Mouse (Mus musculus) limb, embryonic 15.5 days (tissue): ENCODE measurements around the gene Tmprss9. TPM values are rescaled to one million over a fixed set of nuclear protein-coding genes. Genes with fewer than 3 reads are reported as not detected.

ENCODE experiments used
- ATAC-seq: fragments of 200-750 bp; cut with Nextera tagmentation; 2 replicates; pipeline ENCODE4 v1.8.0; 2017; ENCODE audit warnings: low read depth, moderate TSS enrichment; ENCODE audit not compliant: insufficient number of reproducible peaks, low FRiP score, low TSS enrichment
- H3K27ac ChIP-seq: fragments of 300-500 bp; sonication (generic); 2 replicates; pipeline ENCODE4 v1.5.1; 2015; ENCODE audit warnings: moderate library complexity, mild to moderate bottlenecking, inconsistent platforms
- H3K27me3 ChIP-seq: fragments of 300-500 bp; sonication (generic); 2 replicates; pipeline ENCODE4 v1.6.1; 2015; ENCODE audit warnings: inconsistent platforms
- H3K36me3 ChIP-seq: fragments of 300-500 bp; sonication (generic); 2 replicates; pipeline ENCODE4 v1.6.1; 2015; ENCODE audit warnings: inconsistent platforms
- H3K4me1 ChIP-seq: fragments of 300-500 bp; sonication (generic); 2 replicates; pipeline ENCODE4 v1.6.1; 2015; ENCODE audit warnings: inconsistent platforms
- H3K4me2 ChIP-seq: fragments of 300-500 bp; sonication (generic); 2 replicates; pipeline ENCODE4 v1.6.1; 2015; ENCODE audit warnings: mild to moderate bottlenecking, inconsistent platforms
- H3K4me3 ChIP-seq: fragments of 300-500 bp; sonication (generic); 2 replicates; pipeline ENCODE4 v1.5.1; 2015; ENCODE audit warnings: mild to moderate bottlenecking, inconsistent platforms
- H3K9ac ChIP-seq: fragments of 300-500 bp; sonication (generic); 2 replicates; pipeline ENCODE4 v1.6.1; 2015; ENCODE audit warnings: inconsistent platforms
- H3K9me3 ChIP-seq: fragments of 300-500 bp; sonication (generic); 2 replicates; pipeline ENCODE4 v1.6.1; 2016; ENCODE audit warnings: inconsistent platforms
- WGBS: fragments of 180-500 bp; shearing (Covaris S2); methylation state at CpG from one replicate; pipeline ENCODE4 v1.1.7; 2015; 5-methylcytosine and 5-hydroxymethylcytosine counted together
- polyA plus RNA-seq: library from polyadenylated mRNA; unstranded; fragments of >200 nt; fragmentation: Nextera tagmentation; extraction: Ambion mirVana; gene quantifications from 2 replicates; pipeline ENCODE4 v1.2.1, GENCODE M21; 2015

Gene Tmprss9
- polyA plus RNA-seq, 1 experiment from 2014 or later = not detected

DNA sequence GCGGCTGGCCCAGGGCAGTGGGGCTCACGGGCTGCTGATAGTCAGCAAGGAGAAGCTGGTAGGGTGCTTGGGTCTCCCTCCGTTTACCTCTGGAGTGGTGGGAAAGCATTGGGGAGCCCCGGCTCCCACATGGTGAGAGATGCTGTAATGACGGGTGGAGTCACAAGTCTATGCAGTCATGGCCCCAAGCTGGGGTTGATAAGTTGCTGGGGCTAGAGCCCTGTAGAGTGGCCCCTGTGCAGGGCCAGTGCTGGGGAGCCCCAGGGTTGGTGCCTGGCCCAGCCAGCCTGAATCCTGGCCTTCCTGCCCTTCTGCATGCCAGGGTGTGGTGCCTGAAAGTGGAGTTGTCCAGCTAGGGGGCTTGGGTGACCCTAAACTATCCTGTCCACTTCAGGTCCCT is 9.3 kb upstream of the Tmprss9 start:
- Histone ChIP-seq H3K9ac (no peak overlapping the region), H3K4me3 (no peak overlapping the region), H3K4me2 (no peak overlapping the region), H3K9me3 (no peaks in the 10 kb centered on the region), H3K36me3 (peaks cover 60% of the 10 kb centered on the region), H3K27me3 (no peaks in the 10 kb centered on the region), H3K4me1 (peaks cover 6% of the 10 kb centered on the region; the same call in 1 of the 2 replicates), H3K27ac (no peak overlapping the region)
- 97% methylated on average over 5 of the region's 5 CpGs for WGBS
- no peak for ATAC-seq

DNA sequence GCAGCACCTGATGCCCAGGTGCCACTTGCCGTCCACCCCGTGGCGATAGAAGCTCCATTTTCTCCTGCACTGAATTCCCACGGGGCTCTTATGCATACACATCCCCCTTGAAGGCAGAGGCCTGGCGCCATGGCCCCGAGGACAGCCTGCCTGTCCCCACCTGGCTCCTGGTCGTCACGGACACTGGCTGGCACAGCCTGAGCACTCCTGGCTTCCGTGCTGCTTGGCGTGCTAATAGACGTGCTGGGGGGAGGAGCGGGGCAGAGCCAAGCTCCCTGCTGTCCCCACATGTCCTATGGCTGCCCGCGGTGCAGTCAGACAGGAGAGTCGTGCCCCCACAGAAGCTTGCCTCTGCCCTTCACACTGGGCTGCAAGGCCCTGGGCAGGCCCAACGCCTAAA is 7.2 kb upstream of the Tmprss9 start:
- Histone ChIP-seq H3K4me1 (no peaks in the 10 kb centered on the region), H3K9ac (no peak overlapping the region), H3K36me3 (peaks cover 75% of the 10 kb centered on the region), H3K4me3 (no peak overlapping the region), H3K27me3 (no peaks in the 10 kb centered on the region), H3K4me2 (no peak overlapping the region), H3K9me3 (no peaks in the 10 kb centered on the region), H3K27ac (no peak overlapping the region)
- WGBS = 88% methylated on average over 16 of the region's 16 CpGs
- ATAC-seq = no peak

DNA sequence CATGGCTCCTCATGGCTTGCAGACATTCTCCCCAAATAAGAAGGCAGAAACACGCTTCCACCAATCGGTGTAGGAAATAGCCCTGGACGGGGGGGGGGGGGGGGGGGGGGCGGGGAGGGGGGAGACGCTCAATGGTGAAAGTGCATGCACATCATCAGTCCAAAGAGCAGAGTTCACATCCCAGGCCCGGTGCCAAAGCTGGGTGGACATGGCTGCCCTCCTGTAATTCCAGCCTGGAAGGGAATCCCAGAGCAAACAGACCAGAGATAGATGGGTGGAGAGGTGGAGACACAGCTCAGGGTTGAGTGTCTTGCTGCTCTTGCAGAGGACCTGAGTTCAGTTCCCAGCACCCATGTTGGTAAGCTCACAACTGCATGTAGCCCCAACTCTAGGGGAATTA is 655 bp upstream of the Tmprss9 start:
- no peak for ATAC-seq
- H3K4me2 ChIP-seq = no peak overlapping the region
- WGBS = 67% methylated on average over 2 of the region's 6 CpGs

DNA sequence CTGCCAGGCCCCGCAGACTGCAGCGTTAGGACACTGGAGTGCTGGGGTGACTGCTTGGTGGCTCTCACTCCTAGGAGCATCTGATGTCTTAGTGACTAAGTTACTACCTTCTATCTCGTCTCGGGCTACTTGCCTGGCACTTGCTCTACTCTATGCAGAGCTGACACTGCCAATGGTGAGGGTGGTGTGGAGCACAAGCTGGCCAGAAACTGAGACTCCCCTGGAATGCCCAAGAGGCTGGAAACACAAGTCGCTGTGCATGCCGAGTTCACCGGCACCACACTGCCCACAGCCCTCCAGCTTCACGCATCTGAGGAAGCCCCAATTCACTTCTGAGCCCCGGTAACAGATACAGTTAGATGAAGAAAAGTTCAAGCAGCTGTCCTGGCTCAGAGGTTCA is 2.4 kb downstream of the Tmprss9 start:
- peaks cover 14% of the 10 kb centered on the region; the same call in 1 of the 2 replicates for H3K27me3 ChIP-seq
- H3K9ac ChIP-seq = no peak overlapping the region
- 72% methylated on average over 9 of the region's 9 CpGs for WGBS
- no peaks in the 10 kb centered on the region for H3K36me3 ChIP-seq
- H3K4me3 ChIP-seq = no peak overlapping the region
- no peaks in the 10 kb centered on the region for H3K9me3 ChIP-seq
- no peaks in the 10 kb centered on the region for H3K4me1 ChIP-seq
- ATAC-seq = no peak
- H3K27ac ChIP-seq = no peak overlapping the region
- H3K4me2 ChIP-seq = no peak overlapping the region

More for the DNA sequence above, 655 bp upstream of the Tmprss9 start:
- Histone ChIP-seq H3K36me3 (peaks cover 28% of the 10 kb centered on the region), H3K9ac (no peak overlapping the region), H3K27me3 (peaks cover 14% of the 10 kb centered on the region; the same call in 1 of the 2 replicates), H3K9me3 (no peaks in the 10 kb centered on the region), H3K4me1 (no peaks in the 10 kb centered on the region), H3K27ac (no peak overlapping the region), H3K4me3 (no peak overlapping the region)

DNA sequence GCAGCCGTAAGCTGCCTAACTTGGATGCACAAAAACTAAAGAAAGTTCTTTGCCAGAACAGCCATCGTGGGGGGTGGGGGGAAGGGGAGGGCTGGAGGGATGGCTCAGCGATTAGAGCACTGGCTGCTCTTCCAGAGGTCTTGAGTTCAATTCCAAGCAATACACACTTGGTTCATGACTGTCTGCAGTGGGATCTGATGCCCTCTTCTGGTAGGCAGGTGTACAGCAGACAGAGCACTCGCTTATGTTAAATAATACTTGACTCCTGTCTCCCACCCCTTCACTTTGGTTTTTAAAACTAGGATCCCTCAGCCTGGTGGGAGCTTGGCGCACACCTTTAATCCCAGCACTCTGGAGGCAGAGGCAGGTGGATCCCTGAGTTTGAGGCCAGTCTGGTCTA is 4.4 kb downstream of the Tmprss9 start:
- Histone ChIP-seq H3K27me3 (peaks cover 14% of the 10 kb centered on the region; the same call in 1 of the 2 replicates), H3K36me3 (no peaks in the 10 kb centered on the region), H3K9me3 (no peaks in the 10 kb centered on the region), H3K4me3 (no peak overlapping the region), H3K4me1 (no peaks in the 10 kb centered on the region), H3K4me2 (no peak overlapping the region), H3K27ac (no peak overlapping the region), H3K9ac (no peak overlapping the region)
- WGBS = 31% methylated on average over 5 of the region's 5 CpGs
- no peak for ATAC-seq

DNA sequence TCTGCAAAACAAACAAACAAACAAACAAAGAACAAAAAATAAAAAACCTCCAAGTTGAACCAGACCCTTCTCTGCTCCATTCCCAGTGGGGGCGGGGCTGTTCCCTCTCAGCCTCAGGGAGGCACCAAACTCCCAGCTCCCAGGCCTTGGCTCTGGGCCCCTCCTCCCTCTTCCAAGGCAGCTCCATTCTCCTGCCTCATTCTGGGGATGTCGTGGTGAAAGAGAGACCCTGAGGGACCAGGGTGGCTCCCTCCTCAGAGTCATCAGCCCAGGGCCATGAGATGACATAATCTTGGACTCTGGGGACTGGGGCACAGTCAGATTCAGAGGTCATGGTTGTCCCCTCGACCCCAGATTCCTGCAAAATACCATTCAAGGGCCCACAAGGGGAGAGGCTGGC is 4.9 kb downstream of the Tmprss9 start:
- H3K4me1 ChIP-seq = no peaks in the 10 kb centered on the region
- no peak overlapping the region for H3K9ac ChIP-seq
- H3K9me3 ChIP-seq = no peaks in the 10 kb centered on the region
- H3K4me3 ChIP-seq = no peak overlapping the region
- H3K4me2 ChIP-seq = no peak overlapping the region
- H3K27me3 ChIP-seq = peaks cover 10% of the 10 kb centered on the region; the same call in 1 of the 2 replicates
- no peak overlapping the region for H3K27ac ChIP-seq
- no peaks in the 10 kb centered on the region for H3K36me3 ChIP-seq
- ATAC-seq = no peak
- 23% methylated on average over 3 of the region's 3 CpGs for WGBS

DNA sequence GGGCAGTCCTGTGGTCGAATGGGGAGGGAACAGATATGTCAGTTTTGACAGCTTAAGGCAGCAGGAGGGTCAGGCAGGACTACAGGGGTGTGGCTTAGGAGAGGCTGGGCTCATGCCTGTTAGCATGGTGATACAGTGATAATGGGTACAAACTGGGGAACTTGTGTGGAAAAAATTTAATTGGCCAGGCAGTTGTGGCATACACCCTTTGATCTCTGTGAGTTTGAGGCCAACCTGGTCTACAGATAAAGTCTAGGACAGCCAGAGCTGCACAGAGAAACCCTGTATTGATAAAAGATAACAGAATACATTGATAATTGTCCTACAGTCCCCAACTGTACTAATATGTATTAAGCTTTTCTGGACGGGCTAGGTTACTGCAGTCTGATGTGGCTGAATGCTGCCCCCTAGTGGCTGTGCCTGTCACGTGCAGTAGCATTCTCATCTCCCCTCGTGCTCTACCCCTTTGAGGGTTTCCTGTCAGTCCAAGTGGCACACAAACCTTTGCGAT is 8.5 kb downstream of the Tmprss9 start:
- Histone ChIP-seq H3K36me3 (no peaks in the 10 kb centered on the region), H3K4me2 (no peak overlapping the region), H3K9ac (no peak overlapping the region), H3K27ac (no peak overlapping the region), H3K9me3 (no peaks in the 10 kb centered on the region), H3K27me3 (0 out of 2 replicates have a peak, but pooled peaks cover 4% of the 10 kb centered on the region), H3K4me3 (no peak overlapping the region), H3K4me1 (no peaks in the 10 kb centered on the region)
- no peak for ATAC-seq
- 15% methylated on average over 5 of the region's 5 CpGs for WGBS

DNA sequence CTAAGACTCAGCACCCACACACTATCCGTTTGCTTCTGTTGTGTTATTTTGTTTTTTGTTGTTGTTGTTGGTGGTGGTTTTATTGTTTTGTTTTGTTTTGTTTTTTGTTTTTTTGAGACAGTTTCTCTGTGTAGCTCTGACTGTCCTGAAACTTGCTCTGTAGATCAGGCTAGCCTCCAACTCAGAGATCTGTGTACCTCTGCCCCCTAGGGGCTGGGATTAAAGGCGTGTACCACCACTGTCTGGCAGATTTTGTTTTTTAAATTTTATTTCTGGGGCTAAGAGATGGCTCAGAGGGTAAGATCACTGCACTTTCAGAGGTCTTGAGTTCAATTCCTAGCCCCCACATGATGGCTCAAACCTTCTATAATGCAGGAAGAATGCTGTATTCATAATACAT is 9.3 kb downstream of the Tmprss9 start:
- no peak for ATAC-seq

DNA sequence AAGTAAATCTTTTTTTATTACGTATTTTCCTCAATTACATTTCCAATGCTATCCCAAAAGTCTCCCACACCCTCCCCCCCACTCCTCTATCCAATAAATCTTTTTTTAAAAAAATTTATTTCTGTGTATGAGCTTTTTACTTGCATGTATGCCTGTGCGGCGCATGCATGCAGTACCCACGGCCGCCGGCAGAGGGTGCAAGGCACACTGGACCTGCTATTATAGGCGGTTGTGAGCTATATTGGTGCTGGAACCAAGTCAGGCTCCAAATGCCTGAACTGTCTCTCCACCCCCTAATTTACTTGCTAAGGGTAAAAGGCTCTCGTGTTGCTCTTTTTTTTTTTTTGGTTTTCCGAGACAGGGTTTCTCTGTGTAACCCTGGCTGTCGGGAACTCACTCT is 9.7 kb downstream of the Tmprss9 start:
- Histone ChIP-seq H3K27me3 (0 out of 2 replicates have a peak, but pooled peaks cover 6% of the 10 kb centered on the region), H3K4me1 (no peaks in the 10 kb centered on the region), H3K9me3 (no peaks in the 10 kb centered on the region), H3K4me2 (no peak overlapping the region), H3K9ac (no peak overlapping the region), H3K36me3 (no peaks in the 10 kb centered on the region), H3K27ac (no peak overlapping the region), H3K4me3 (no peak overlapping the region)
- 26% methylated on average over 10 of the region's 10 CpGs for WGBS
- no peak for ATAC-seq

More for the DNA sequence above, 9.3 kb downstream of the Tmprss9 start:
- no peak overlapping the region for H3K4me3 ChIP-seq
- no peaks in the 10 kb centered on the region for H3K4me1 ChIP-seq
- H3K9ac ChIP-seq = no peak overlapping the region
- H3K27me3 ChIP-seq = 0 out of 2 replicates have a peak, but pooled peaks cover 6% of the 10 kb centered on the region
- no peaks in the 10 kb centered on the region for H3K36me3 ChIP-seq
- WGBS = 66% methylated on average over 2 of the region's 2 CpGs
- no peaks in the 10 kb centered on the region for H3K9me3 ChIP-seq
- H3K4me2 ChIP-seq = no peak overlapping the region
- no peak overlapping the region for H3K27ac ChIP-seq

DNA sequence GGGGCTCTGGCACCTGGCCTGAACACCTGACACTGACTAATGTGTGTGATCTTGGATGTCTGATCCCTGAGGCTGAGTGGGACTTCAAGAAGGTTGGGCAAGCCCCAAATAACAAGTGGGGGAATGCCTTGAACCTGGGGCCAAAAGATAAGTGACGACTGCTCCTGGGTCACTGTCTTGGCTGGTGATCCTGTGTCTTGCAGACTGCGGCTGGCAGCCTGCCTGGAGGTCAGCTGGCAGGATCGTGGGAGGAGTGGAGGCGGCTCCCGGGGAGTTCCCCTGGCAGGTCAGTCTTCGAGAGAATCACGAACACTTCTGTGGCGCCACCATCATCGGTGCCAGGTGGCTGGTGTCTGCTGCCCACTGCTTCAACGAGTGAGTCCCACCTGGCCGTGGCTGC is 15.5 kb downstream of the Tmprss9 start:
- H3K9ac ChIP-seq = no peak overlapping the region
- H3K4me3 ChIP-seq = no peak overlapping the region
- no peaks in the 10 kb centered on the region for H3K9me3 ChIP-seq
- ATAC-seq = no peak
- H3K27me3 ChIP-seq = peaks cover 29% of the 10 kb centered on the region
- no peaks in the 10 kb centered on the region for H3K4me1 ChIP-seq
- H3K27ac ChIP-seq = no peak overlapping the region
- H3K4me2 ChIP-seq = no peak overlapping the region
- no peaks in the 10 kb centered on the region for H3K36me3 ChIP-seq
- WGBS = 67% methylated on average over 11 of the region's 11 CpGs

DNA sequence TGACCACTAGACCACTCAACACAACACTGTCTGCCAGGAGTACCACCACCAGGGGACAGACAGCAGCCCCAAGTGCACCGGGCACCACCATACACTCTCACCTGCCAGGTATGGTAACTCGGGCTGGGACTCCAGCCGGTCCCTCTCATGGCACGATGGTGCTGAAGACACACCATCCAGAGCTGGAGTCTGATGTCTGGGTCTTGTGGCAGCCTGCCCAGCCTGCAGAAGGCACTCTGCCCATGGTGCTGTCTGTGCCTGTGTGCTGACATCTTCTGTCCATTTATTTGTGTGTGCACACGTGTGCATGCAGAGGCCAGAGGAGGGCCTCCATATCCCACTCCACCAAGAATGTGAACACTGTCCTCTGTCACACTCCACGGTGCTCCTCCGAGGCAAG is 23.5 kb downstream of the Tmprss9 start:
- Histone ChIP-seq H3K27ac (no peak overlapping the region), H3K4me3 (no peak overlapping the region), H3K36me3 (peaks cover 11% of the 10 kb centered on the region), H3K4me1 (peaks cover 20% of the 10 kb centered on the region), H3K4me2 (no peak overlapping the region), H3K9ac (no peak overlapping the region), H3K27me3 (peaks cover 2% of the 10 kb centered on the region; the same call in 1 of the 2 replicates), H3K9me3 (no peaks in the 10 kb centered on the region)
- ATAC-seq = no peak
- 83% methylated on average over 7 of the region's 7 CpGs for WGBS

DNA sequence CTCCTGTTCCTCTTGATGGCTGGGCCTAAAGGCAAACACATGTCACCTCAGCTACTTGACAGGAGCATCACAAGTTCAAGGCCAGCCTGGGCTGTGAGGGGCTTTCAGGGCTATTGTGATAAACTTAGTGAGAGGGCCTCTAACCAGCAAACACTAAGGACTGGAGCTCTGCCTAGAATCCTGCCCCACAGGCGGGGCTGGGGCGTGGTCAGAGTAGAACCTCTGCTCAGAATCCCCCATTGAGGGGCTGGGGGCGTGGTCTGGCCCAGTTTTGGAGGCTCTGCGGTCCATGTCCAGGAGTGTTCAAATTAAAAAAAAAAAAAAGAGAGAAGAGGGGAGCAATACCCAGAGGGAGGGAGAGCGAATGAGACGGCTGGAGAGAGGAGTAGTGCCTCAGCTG is 24.0 kb downstream of the Tmprss9 start:
- Histone ChIP-seq H3K4me2 (no peak overlapping the region), H3K27ac (no peak overlapping the region), H3K4me1 (peaks cover 20% of the 10 kb centered on the region), H3K9ac (no peak overlapping the region), H3K4me3 (no peak overlapping the region), H3K27me3 (no peaks in the 10 kb centered on the region), H3K9me3 (no peaks in the 10 kb centered on the region), H3K36me3 (peaks cover 11% of the 10 kb centered on the region)
- 83% methylated on average over 6 of the region's 6 CpGs for WGBS
- no peak for ATAC-seq
